Mouse (Mus musculus) kidney, adult 11 months (tissue): ENCODE measurements around the gene Fscb.

ENCODE experiments used
- DNase-seq: peaks from one replicate; pipeline ENCODE4 v3.0.0; 2022

Fscb gene

GRCm38 (mm10) chr12:64474590-64474989 lies at the start of gene Fscb:
Gene Fscb, minus strand, starts transcription at chr12:64474690.
- DNase-seq, result no peak

- no peak for DNase-seq
Measured at GRCm38 (mm10) chr12:64516775-64517174, 42.3 kb upstream of the Fscb start.

GRCm38 (mm10) chr12:64513439-64513838 lies 38.9 kb upstream of the Fscb start:
- DNase-seq, result no peak

GRCm38 (mm10) chr12:64497706-64498105 lies 23.2 kb upstream of the Fscb start:
- DNase-seq, result no peak

GRCm38 (mm10) chr12:64473615-64474014 lies 875 bp downstream of the Fscb start:
- DNase-seq, result no peak

- DNase-seq, result no peak
Measured at GRCm38 (mm10) chr12:64473136-64473535, 1.4 kb downstream of the Fscb start.

- DNase-seq, result no peak
Measured at GRCm38 (mm10) chr12:64455228-64455627, 19.3 kb downstream of the Fscb start.

- no peak for DNase-seq
Measured at GRCm38 (mm10) chr12:64449911-64450310, 24.6 kb downstream of the Fscb start.

- DNase-seq, result no peak
Measured at GRCm38 (mm10) chr12:64436675-64437074, 37.8 kb downstream of the Fscb start.
